Mouse (Mus musculus): ENCODE measurements around the gene Hdgf.

Gene Hdgf

DNA sequence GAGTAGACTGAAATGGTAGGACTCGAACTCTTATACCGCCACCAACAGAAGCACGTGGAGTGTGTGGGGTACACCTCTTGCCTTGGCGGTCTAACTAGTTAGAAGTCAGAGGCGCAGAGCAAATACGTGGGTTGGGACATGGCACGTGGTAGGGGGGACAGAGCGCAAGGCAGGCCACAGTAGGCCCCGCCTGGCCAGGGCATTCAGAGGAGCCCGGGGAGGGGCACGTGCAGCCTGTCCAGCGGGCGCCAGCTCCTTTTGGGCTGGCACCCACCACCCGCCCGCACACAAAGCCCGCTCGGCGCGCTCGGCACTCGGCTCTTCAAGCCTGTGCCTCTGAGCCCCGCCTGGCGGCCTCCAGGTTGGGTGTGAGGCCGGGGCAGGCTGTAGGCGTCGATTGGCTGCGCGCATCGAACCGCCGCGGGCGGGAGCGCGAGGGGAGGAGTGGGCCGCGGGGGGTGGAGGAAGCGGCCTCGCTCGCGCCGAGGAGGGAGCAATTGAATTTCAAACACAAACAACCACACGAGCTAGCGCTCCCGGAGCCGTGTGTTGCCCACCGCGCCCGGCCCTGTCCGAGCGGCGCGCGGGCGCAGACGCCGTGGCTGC, at the start of gene Hdgf:
Gene Hdgf, plus strand, starts transcription at position 442 of the 606 bp plus-strand sequence.
- TF ChIP-seq GATA4 (IDR thresholded peaks at IDR 0.05; ENCODE audit: insufficient replicate concordance, low read length), result peak; percentile 6; the same call in 1 of the 2 replicates

DNA sequence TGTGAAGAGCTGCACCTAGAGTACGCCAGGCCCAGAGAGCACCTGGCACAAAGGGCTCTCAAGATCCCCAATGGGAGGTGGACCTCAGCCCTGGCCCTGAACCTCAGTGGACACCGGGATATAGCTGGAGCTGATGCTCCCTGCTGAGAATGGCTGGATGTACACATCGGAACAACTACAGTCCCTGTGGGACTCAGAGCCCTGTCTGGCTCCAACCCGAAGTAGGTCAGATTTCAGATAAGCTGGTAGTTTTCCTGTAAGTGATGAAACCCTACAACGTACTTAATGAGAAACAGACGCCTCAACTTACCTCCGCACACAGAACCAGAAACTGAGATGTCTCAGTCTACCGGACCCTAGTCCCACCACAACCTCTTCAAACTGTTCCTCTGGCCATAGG, 48.5 kb upstream of the Hdgf start:
- no peak for TF ChIP-seq GATA4 (IDR thresholded peaks at IDR 0.05; ENCODE audit: insufficient replicate concordance, low read length)

DNA sequence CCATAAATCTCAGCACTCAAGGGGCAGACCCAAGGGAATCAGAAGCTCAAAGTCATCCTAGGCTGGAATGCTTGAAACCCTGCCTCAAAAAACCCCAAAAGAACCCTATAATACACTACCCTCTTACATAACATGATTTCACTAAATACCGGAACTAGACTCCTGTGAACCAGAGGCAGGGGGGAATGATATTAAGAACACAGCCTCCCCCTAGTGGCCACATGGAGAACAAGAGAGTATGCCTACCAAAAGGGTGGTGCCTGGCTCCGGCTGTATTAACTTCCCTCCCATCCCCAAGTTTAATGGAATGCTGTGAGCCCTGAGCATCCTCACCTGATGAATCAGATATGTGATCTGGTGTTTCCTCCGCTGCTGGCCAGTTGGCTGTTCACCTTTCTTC, 46.3 kb upstream of the Hdgf start:
- no peak for TF ChIP-seq GATA4 (IDR thresholded peaks at IDR 0.05; ENCODE audit: insufficient replicate concordance, low read length)

DNA sequence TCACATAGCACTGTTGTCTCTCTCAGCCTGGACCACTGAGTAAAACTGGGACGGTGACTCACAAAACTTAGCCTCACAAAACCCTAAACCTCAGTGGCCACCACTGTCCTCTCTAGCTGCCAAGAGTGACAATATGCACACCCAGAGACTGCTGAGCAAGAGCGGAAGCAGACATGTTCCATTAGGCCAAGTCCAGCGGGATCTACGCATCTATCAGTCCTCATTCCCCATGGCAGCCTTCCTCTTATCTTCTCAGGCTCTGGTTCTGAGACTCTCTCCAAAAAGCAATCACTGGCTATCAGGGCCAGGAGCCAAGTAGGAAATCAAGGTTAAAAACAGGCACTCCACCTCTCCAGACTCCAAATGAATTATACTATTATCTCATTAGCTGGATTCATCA, 28.4 kb upstream of the Hdgf start:
- TF ChIP-seq GATA4 (IDR thresholded peaks at IDR 0.05; ENCODE audit: insufficient replicate concordance, low read length), result no peak

DNA sequence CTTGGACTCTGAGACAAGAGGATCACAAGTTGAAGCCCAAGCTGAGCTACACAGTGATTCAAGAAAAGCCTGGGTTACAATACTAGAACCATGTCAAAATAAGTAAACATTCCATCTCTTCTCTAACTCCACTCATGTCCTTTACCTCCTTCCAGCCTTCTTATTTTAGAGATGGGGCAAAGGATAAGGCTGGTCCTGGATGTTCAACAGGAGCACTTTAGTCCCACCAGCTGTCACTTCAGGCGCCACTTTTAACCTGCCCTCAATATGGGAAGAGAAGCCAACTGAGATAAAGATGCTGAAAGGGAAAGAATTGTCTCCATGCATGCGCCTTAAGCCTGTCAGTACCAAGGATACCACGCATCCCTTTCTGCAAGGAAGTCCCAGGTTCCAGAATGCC, 21.8 kb upstream of the Hdgf start:
- no peak for TF ChIP-seq GATA4 (IDR thresholded peaks at IDR 0.05; ENCODE audit: insufficient replicate concordance, low read length)

DNA sequence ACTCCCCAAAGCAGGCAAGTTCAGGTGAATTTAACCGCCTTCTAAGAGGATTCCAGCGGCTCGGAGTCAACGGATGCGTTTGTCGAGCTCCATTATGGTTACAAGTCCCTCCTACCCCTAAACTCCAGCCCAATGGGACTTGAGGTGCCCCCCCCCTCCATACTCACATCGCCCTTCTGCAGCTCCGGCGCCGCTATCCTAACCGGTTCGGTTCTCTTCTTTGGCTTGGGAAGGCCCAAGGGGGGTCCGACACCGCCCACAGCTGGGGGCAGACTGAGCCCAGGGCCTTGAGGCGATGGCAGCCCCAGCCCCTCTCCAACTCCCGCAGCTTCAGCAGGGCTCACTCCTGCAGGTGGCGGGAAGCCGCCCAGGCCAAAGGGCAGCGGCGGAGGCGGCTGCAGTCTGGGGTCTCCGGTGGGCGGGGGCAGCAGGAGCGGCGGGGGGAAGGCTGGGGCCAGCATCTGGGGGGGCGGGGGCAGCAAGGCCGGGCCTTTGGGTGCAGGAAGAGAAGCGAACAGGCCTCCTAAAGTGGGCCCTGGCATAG, 21.3 kb upstream of the Hdgf start:
- no peak for TF ChIP-seq GATA4 (IDR thresholded peaks at IDR 0.05; ENCODE audit: insufficient replicate concordance, low read length)

DNA sequence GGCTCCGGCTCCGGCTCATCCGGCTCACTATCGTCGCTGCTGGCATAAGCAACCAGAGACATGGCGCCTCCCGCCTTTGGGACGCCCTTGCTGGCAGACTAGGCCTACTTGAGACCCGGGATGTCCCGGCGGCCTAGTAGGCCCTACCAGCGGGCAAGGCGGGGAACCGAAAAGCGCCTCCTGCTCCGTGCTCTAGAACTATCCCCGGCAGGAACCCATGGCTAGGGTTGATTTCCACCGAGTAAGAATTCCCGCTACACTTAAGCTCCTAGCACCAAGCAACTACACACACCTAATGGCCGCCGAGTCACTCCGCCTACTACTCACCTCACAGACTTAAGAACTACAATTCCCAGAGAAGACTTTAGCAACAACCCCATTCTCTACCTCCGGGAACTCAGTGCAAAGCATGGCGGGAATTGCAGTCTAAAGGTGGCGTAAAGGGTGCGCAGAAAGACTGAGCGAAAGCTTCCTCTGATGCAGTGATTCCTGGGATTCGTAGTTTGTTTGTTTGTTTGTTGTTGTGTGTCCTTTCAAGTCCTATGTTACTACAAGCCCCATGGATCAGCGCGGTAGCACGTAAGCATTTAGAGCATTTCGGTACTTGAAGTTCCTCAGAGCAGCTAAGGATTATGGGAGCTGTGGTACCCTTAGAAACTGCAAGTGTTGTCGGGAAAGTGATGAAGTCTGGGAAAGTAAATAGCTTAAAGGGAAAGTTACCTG, 20.7 kb upstream of the Hdgf start, which contains the start of gene Prcc:
Gene Prcc, minus strand, starts transcription at position 328 of the 723 bp plus-strand sequence.
- no peak for TF ChIP-seq GATA4 (IDR thresholded peaks at IDR 0.05; ENCODE audit: insufficient replicate concordance, low read length)

DNA sequence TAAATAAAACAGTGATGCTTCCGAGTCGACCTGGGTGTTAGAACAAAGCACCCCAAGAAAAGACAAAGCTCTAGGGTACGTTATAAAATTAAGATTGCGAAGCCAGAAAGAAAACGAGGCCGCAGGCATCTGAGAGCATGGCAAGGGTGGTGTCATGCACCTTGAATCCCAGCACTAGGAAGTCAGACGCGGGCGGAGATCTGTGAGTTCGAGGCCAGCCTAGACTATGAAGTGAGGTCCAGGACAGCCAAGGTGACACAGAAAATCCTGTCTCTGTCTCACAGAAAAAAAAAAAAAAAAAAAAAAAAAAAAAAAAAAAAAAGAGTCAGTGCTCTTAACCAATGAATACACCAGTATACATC, 20.1 kb upstream of the Hdgf start:
- TF ChIP-seq GATA4 (IDR thresholded peaks at IDR 0.05; ENCODE audit: insufficient replicate concordance, low read length), result no peak

DNA sequence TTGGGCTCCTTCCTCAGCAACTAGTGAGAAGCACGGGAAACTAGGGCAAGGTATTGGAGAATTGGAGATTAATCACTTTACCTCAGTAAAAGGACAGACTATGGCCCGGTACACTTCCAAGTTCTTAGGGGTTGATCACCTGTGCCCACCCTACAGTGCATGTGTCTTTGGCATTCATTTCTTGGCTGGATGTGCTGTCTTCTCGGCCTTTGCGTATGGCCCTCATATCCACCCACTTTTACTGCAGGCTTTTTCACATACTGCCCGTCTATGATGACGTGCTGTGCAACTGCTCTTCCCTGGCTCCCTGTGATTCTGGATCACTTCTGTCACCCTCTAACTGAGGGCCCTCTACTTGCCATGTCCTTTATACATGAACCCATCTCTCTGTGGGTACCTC, 19.7 kb upstream of the Hdgf start:
- TF ChIP-seq GATA4 (IDR thresholded peaks at IDR 0.05; ENCODE audit: insufficient replicate concordance, low read length), result no peak

DNA sequence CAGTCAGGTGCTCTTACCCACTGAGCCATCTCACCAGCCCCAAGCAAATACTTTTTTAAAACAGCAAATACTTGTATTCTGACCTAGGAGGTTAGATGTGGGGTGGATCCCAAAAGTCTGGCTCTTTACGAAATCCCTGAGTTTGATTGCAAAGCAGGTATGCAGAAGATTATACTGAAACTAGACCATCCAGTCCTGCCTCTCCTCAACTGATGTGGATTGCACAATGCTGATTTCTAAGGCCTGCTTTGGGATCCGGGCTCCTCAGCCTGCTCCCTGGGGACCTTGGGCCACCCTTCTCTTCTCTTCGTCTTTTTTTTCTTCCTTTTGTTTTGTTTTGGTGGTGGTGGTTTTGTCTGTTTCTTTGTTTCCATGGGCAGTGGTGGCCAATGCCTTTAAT, 14.6 kb upstream of the Hdgf start:
- no peak for TF ChIP-seq GATA4 (IDR thresholded peaks at IDR 0.05; ENCODE audit: insufficient replicate concordance, low read length)

DNA sequence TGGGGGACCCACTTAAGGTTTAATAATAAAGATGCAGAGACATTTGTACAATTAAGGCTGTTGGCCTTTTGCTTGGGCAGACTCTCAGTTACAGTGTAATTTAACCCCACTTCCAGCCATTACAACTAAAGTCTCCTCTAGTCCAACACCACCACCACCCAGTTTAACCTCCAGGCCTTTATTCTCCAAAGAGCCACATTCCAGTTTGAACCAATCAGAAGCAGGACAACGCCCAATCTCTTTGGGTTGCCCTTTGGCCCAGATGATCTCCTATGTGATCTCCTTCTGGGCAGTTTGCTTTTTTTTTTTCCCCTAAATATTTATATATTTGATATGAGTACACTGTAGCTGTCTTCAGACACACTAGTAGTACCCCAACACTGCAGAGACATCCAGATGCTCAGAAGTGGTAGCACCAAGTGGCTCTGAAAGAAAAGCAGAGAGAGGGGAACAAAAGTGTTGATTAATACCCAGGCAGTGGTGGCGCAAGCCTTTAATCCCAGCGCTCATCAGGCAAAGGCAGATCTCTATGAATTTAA, 12.7 kb upstream of the Hdgf start:
- no peak for TF ChIP-seq GATA4 (IDR thresholded peaks at IDR 0.05; ENCODE audit: insufficient replicate concordance, low read length)

DNA sequence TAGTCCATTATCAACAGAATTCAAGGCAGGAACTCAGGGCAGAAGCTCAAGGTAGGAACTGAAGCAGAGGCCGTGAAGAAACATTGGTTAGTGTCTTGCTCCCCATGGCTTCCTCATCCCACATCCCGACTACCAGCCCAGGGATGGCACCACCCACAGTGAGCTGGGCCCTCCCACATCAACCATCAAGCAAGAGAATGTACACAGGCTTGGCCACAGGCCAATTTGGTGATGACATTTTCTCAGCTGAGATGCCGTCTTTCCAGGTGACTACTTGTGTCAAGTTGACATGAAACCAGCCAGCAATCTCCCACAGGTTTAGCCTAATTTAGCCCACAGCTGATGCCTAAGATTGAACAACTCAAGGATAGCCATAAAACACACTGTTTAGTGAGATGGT, 6.9 kb upstream of the Hdgf start:
- TF ChIP-seq GATA4 (IDR thresholded peaks at IDR 0.05; ENCODE audit: insufficient replicate concordance, low read length), result no peak

DNA sequence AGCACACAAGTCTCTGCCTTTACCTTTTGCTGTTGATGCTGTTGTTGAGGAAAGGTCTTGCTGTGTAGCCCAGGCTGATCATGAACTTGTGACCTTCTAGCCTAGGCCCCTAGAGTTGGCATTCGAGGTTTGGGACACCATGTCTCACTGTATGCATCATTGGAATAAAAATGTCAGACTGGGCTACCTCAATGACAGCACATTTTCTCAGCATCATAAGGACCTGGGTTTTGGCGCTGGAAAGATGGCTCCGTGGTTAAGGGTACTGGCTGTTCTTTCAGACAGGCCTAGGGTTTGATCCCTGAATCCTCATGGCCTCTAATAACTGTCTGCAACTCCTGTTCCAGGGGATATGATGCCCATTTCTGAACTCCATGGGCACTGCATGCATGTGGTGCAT, 6.3 kb upstream of the Hdgf start:
- TF ChIP-seq GATA4 (IDR thresholded peaks at IDR 0.05; ENCODE audit: insufficient replicate concordance, low read length), result no peak

DNA sequence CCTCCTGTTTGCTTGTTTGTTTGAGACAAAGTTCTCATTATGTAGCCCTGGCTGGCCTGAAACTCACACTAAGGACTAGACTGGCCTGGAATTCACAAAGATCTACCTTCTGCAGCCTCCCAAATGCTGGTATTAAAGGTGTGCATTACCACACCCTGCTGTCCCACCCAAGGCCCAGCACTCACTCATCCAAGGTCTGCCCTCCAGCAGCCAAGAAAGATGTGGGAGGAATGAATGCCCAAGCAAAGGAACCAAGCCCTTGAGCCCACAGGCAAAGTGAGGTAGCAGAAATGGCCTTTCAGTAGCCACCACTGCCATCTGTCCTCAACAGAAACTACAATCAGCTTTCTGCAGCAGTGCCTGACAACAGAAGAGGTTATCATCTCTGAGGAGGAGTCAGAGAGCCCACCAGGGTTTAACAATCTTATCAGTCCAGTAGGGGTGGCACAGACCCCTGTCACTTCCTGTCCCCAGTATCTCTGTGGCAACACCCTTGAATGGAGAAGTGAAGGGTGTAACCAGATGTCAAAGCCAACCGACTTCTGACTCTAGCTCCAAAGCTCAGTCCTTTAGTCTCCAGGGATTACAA, 5.0 kb upstream of the Hdgf start:
- TF ChIP-seq GATA4 (IDR thresholded peaks at IDR 0.05; ENCODE audit: insufficient replicate concordance, low read length), result no peak

DNA sequence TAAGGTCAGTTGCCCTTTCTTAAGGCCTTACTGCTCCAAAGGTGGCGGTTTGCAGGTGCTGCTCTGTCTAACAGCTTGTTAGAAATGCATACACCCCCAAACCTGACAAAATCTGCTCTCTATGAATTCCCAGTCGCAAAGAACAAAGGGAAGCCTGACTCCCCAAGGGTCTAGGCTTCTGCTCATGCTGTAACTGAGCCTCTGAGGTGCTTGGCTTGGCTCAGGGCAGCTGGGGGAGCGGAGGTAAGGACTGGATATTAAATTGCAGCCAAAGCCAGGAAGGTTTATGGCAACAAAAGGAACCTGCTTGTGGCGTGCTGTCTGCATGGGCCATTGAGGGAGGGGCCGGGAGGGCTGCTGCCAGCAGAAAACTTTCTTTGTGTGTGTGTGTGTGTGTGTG, 2.3 kb upstream of the Hdgf start:
- no peak for TF ChIP-seq GATA4 (IDR thresholded peaks at IDR 0.05; ENCODE audit: insufficient replicate concordance, low read length)

DNA sequence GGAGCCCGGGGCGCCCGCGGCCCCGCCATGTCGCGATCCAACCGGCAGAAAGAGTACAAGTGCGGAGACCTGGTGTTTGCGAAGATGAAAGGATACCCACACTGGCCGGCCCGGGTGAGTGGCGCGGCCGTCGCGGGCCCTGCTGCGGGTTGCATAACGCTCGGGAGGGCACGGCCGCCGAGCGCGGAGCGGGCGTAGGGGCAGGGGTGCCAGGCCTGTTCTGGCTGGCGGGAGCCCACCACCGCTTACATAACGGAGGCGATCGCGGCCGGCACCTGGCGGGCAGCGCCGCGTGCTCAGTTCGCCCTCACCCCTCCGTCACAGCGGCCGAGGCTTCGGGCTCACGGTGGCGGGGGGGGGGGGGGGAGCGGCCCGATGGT, 470 bp downstream of the Hdgf start:
- no peak for TF ChIP-seq GATA4 (IDR thresholded peaks at IDR 0.05; ENCODE audit: insufficient replicate concordance, low read length)

Measured in liver, adult (tissue).